Mouse (Mus musculus): ENCODE data around the gene Tubb1.

The Tubb1 gene

GRCm38 (mm10) chr2:174442460-174442859, 8.0 kb upstream of the Tubb1 start:
- in situ Hi-C loops (cut with MboI; ENCODE audit: low sequenced_read_pairs) = no loop called here

DNA sequence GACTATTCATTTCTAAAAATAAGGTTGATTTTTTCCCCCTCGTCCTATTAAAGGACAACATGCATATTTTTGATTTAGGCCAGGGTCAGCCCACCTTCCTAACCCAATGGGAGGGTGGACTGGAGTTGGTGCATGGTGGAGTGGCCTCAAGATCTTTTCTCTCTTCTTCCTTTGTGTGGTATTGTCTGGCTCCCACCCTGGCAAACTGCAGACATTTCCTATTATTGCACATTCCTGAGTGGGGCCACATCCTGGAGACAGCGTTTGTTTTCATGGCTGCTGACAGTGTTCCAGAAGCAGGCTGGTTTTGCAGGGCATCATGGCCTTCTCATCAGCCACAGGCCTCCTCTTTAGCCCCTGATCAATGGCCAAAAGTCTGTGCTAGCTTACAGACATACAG, 7.4 kb upstream of the Tubb1 start:
- in situ Hi-C loops (cut with MboI; ENCODE audit: low sequenced_read_pairs) = no loop called here

GRCm38 (mm10) chr2:174444359-174444758, 6.1 kb upstream of the Tubb1 start:
- in situ Hi-C loops (cut with MboI; ENCODE audit: low sequenced_read_pairs) = no loop called here

DNA sequence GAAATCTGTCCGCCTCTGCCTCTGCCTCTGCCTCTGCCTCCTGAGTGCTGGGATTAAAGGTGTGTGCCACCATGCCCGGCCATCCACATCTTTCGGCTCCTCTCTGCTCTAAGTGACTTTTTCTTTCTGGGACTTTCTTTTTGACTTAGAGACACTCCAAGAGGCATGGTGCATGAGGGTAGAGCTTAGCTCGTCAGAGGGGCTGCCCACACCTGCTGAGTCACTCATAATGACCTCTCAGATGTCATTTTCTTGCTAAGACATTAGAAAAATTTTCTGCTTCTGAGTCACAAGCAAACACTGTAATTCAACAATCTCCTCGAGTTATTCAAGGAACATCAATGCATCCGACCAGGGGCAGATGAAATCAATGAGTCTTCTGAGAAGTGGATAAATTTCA, 5.5 kb upstream of the Tubb1 start:
- in situ Hi-C loops (cut with MboI; ENCODE audit: low sequenced_read_pairs) = no loop called here

DNA sequence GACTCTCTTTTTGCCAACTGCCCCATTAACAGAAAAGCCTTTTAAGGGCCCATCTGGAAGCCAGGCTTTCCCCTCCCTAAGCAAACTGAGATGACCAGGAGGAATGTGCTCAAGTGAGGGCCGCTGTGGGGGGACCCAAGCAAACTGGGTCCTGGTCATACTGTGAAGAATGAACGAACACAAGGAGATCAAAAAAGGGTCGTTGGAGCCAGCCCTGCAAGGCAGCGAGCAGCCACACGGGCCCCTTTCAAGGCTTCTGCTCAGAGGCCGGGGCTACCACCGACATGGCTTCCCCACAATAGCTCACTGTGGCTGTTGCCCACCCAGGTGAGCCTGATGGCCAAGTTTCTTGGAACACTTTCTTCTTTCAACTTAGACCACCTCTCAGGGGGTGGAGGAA, 4.0 kb upstream of the Tubb1 start:
- in situ Hi-C loops (cut with MboI; ENCODE audit: low sequenced_read_pairs) = no loop called here

- in situ Hi-C loops (cut with MboI; ENCODE audit: low sequenced_read_pairs) = no loop called here
These were observed 3.6 kb upstream of the Tubb1 start for GRCm38 (mm10) chr2:174446905-174447304.

- in situ Hi-C loops (cut with MboI; ENCODE audit: low sequenced_read_pairs) = no loop called here
These were observed 2.1 kb upstream of the Tubb1 start for GRCm38 (mm10) chr2:174448405-174448804.

DNA sequence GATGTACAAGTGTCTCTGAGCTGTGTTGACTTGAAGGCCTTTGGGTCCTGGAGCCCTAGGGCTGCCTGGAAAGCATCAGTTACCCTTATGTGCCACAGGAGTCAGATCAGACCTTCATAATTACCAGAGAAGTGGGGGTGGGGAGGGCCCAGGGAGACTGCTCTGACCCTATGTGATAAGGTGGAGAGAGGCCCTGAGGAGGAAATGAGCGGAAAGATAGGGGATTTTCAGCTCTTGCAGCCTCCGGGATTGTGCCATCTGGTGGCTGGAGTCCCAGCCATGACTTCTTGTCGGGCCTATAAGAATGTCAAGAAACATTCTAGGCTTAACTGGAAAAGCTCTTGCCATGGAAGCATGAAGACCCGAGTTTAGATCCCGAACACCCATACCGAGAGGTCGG, 3.2 kb downstream of the Tubb1 start:
- in situ Hi-C loops (cut with MboI; ENCODE audit: low sequenced_read_pairs) = no loop called here

DNA sequence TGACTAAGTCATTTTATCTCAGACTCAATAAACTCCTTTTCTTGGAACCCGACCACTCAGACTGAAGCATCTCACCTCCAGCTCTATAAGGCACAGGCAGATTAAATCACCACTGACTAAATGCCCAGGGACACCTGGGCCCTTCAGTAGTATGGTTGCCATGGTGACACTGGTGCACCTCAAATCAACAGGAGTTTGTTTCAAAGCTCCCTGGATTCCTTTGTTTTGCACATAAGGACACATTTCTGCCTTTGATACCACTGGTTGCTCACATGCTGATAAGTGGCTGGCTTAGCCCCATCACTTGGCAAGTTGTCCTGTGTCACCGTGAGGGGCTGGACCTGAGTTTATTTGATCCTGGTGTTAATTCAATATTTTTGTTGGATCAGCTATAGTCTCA, 8.9 kb downstream of the Tubb1 start:
- in situ Hi-C loops (cut with MboI; ENCODE audit: low sequenced_read_pairs) = no loop called here

GRCm38 (mm10) chr2:174463370-174463769, 12.9 kb downstream of the Tubb1 start:
- in situ Hi-C loops (cut with MboI; ENCODE audit: low sequenced_read_pairs) = no loop called here

- in situ Hi-C loops (cut with MboI; ENCODE audit: low sequenced_read_pairs) = no loop called here
These were observed 13.5 kb downstream of the Tubb1 start, which contains the start of gene Atp5e for GRCm38 (mm10) chr2:174463789-174464523. Atp5e (minus strand) TSS chr2:174464105.

GRCm38 (mm10) chr2:174470333-174470732, 19.8 kb downstream of the Tubb1 start:
- in situ Hi-C loops (cut with MboI; ENCODE audit: low sequenced_read_pairs) = no loop called here

- in situ Hi-C loops (cut with MboI; ENCODE audit: low sequenced_read_pairs) = no loop called here
These were observed 20.4 kb downstream of the Tubb1 start for GRCm38 (mm10) chr2:174470786-174471405.

DNA sequence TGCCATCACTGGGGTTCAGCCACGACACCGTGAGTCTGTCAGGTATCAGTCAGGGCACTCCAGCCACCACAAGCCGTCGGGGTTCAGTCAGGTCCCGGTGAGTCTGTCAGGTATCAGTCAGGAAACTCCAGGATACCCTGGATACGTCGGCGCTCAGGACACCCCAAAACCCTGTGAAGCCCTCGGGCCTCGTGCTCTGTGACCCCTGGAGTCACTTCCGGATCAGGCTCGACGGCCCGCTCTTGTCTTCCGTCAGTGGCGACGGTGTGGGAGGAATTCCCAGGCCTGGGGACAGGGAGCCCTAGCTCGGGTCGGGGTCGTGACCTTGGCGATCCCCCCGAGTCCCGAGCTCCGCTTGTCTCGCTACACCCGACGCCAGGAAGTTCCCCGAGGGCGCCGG, 21.9 kb downstream of the Tubb1 start:
- in situ Hi-C loops (cut with MboI; ENCODE audit: low sequenced_read_pairs) = no loop called here

- in situ Hi-C loops (cut with MboI; ENCODE audit: low sequenced_read_pairs) = no loop called here
These were observed 22.5 kb downstream of the Tubb1 start, which contains the start of gene Prelid3b for GRCm38 (mm10) chr2:174472818-174473549. Prelid3b (minus strand) TSS chr2:174473081.

DNA sequence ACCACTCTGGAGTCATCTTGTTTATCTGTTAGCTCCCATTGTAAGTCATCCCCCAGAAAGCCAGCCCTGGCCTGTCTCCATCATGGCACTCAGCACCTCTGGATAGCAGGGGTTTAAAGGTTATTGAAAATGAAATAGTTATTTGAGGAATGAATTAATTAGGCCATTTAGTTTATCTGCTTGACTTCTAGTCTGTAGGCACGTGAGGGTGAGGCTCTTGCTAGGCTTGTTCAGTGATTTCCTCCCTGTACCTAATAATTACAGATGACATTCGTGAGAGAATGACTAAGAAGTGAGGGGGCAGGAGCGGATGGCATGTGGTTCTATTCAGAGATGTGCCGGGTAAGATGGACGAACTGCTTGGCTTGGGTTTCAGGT, 23.0 kb downstream of the Tubb1 start:
- in situ Hi-C loops (cut with MboI; ENCODE audit: low sequenced_read_pairs) = no loop called here

GRCm38 (mm10) chr2:174477543-174478319, 27.2 kb downstream of the Tubb1 start:
- in situ Hi-C loops (cut with MboI; ENCODE audit: low sequenced_read_pairs) = no loop called here

DNA sequence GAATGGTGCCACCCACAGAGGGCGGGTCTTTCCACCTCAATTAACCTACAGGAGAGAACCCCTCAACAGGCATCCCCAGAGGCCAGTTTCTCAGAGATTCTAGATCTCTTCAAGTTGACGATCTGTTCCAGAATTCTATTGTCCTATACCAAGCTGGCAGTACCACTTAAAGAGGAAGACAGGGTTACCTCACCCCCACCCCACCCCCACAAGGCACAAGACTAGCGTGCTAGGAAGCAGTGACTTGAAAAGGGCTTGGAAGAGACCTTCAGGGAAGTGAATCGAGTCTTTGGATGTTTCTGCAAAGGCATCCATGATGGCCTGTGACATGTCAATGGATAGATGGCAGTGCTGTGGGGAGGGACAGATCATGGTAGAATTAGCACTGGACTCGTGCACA, 28.3 kb downstream of the Tubb1 start:
- in situ Hi-C loops (cut with MboI; ENCODE audit: low sequenced_read_pairs) = no loop called here

DNA sequence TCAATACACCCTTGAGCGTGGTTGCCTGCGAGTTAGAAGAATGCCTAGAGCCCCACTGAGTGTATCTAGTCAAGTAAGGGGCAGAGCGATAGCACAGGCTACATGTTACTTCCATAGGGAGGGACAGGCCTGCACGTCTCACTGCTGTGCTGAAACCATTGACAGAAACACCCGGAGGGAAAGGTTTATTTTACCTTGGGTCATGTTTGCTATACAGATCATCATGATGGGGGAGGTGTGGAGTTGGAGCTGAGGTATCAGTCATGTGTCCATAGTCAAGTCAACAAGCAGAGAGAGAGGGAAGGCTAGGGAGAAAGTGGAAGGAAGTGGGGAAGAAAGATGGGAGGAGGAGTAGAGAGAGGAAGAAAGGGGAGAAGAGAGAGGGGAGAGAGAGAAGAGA, 36.5 kb downstream of the Tubb1 start:
- in situ Hi-C loops (cut with MboI; ENCODE audit: low sequenced_read_pairs) = no loop called here

DNA sequence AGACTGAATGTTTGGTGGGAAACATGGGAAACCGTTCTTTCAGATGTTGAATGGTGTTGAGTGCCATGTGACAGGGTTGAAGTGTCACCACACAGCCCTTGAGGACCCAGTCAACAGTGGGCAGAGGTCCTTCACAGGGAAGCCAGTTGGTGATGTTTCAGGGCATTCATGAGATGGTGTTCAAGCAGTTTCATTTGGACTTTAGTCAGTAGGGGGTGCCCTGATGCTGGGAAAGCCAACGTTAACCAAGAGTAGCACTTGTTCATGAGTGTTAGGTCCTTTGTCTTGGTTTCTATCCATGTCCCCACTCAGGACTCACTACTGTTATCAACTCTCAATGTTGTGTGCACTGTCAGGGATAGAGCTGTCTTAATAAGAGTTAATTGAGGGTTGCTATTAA, 42.4 kb downstream of the Tubb1 start:
- in situ Hi-C loops (cut with MboI; ENCODE audit: low sequenced_read_pairs) = loop anchor here (10.0 kb wide), 1 partner anchor 182 kb away; no protein-coding TSS in a partner anchor

Measured in CH12F3 (cell line).